Mouse (Mus musculus): ENCODE data around the gene Gfod2. TPM values are rescaled to one million over a fixed set of nuclear protein-coding genes. Genes with fewer than 3 reads are reported as not detected.

Gene Gfod2
- polyA plus RNA-seq, 1 experiment from 2014 or later, result 10.9 TPM

DNA sequence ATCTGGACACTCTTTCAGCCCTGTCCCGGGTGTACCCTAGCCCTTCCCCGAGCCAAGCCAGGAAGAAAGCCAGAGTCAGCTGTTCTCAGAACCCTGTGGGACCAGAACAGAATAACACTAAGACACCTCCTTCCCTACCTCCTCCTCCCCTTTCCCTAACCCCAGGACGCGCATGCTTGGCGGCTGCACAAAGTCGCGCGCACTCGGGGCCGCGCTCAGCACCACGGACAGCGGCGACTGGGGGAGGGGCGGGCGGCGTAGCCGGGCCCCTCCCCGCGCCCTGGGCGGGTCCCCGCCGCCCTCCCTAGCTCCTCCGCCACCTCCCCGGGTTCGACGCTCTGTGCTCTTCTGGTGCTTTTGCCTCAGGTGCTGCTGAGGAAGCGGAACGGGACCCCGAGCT, 64.8 kb downstream of the Gfod2 start:
- Histone ChIP-seq H3K27me3 (replicated peaks) (peaks cover 45% of the 10 kb centered on the region), H3K9ac (peak overlapping the region; percentile 28; the same call in 1 of the 2 replicates), H3K36me3 (peaks cover 23% of the 10 kb centered on the region), H3K27ac (ENCODE audit: poor library complexity, severe bottlenecking) (no peak overlapping the region), H3K4me3 (peak overlapping the region; percentile 47), H3K4me2 (peak overlapping the region; percentile 86), H3K4me1 (replicated peaks) (peaks cover 12% of the 10 kb centered on the region), H3K9me3 (replicated peaks) (peaks cover 8% of the 10 kb centered on the region; the same call in 1 of the 2 replicates)
- ATAC-seq (ENCODE audit: insufficient number of reproducible peaks, low FRiP score), result peak; percentile 43; the same call in 1 of the 2 replicates
- 5% methylated on average over 24 of the region's 30 CpGs for WGBS

- Histone ChIP-seq H3K4me2 (no peak overlapping the region), H3K27me3 (replicated peaks) (peaks cover 45% of the 10 kb centered on the region), H3K9me3 (replicated peaks) (peaks cover 8% of the 10 kb centered on the region; the same call in 1 of the 2 replicates), H3K36me3 (peaks cover 12% of the 10 kb centered on the region), H3K27ac (ENCODE audit: poor library complexity, severe bottlenecking) (no peak overlapping the region), H3K9ac (no peak overlapping the region), H3K4me1 (replicated peaks) (peaks cover 19% of the 10 kb centered on the region), H3K4me3 (no peak overlapping the region)
- WGBS, result 88% methylated on average over 11 of the region's 11 CpGs
- no peak for ATAC-seq (ENCODE audit: insufficient number of reproducible peaks, low FRiP score)
These were observed 65.8 kb downstream of the Gfod2 start for GRCm38 (mm10) chr8:105692449-105693182.

DNA sequence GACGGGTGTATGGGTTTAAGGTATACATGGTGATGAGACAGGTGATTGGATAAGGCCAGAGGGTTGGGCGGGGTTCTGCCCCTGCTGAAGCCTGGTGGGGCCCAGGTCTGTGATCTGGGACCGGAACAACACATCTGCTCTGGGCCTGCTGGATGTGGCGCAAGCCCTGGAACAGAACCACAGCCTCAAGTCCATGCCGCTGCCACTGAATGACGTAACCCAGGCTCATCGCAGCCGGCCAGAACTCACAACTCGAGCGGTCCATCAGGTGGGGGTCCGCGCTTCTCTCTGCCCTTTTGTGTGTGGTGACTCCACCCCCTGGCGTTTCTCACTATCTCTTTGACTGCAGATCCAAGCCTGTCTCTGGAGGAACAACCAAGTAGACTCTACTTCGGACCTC, 67.5 kb downstream of the Gfod2 start:
- WGBS, result 69% methylated on average over 14 of the region's 14 CpGs
- no peak for ATAC-seq (ENCODE audit: insufficient number of reproducible peaks, low FRiP score)

GRCm38 (mm10) chr8:105689983-105690360, 68.5 kb downstream of the Gfod2 start:
- peaks cover 37% of the 10 kb centered on the region for H3K27me3 ChIP-seq (replicated peaks)
- no peak overlapping the region for H3K9ac ChIP-seq
- ATAC-seq (ENCODE audit: insufficient number of reproducible peaks, low FRiP score), result no peak
- no peak overlapping the region for H3K27ac ChIP-seq (ENCODE audit: poor library complexity, severe bottlenecking)
- H3K4me2 ChIP-seq, result no peak overlapping the region
- peaks cover 31% of the 10 kb centered on the region for H3K4me1 ChIP-seq (replicated peaks)
- WGBS, result 85% methylated on average over 9 of the region's 9 CpGs
- peaks cover 8% of the 10 kb centered on the region; the same call in 1 of the 2 replicates for H3K9me3 ChIP-seq (replicated peaks)
- peaks cover 4% of the 10 kb centered on the region for H3K36me3 ChIP-seq
- no peak overlapping the region for H3K4me3 ChIP-seq

More for the DNA sequence above, 67.5 kb downstream of the Gfod2 start:
- Histone ChIP-seq H3K4me2 (no peak overlapping the region), H3K36me3 (peaks cover 4% of the 10 kb centered on the region), H3K4me3 (no peak overlapping the region), H3K9me3 (replicated peaks) (peaks cover 8% of the 10 kb centered on the region; the same call in 1 of the 2 replicates), H3K9ac (no peak overlapping the region), H3K27me3 (replicated peaks) (peaks cover 45% of the 10 kb centered on the region), H3K27ac (ENCODE audit: poor library complexity, severe bottlenecking) (no peak overlapping the region), H3K4me1 (replicated peaks) (peaks cover 22% of the 10 kb centered on the region)

DNA sequence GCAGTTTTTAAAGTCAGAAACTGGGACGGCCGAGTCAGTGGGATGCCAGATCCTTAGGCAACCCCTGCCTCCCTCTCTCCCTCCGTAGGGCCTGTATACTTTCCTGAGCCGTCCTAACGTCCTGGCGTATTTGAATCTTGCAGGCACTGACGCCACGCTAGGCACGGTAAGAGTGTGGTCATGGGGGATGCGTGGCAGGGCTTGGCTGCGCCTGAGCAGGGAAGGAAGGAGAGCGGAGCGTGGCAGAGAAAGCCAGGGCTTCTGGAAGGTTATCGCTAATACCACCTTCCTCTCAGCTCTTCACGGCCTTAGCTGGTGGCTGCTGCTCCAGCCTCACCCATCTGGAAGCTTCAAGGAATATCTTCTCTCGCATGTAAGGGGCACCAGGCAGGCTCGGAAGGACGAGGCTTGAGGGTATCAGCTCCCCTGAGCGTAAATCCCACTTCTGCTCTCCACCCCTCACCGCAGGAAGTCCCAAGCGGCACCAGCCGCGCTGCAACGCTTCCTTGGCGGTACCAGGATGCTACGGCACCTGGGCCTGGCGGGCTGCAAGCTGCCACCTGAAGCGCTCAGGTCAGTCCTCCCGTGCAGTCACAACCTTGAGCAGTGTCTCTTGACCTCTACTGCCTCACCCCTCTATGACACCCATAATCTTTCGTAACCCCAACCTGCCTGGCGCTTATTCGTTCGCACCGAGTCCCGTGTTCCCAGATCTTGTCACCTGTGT, 69.0 kb downstream of the Gfod2 start:
- peaks cover 27% of the 10 kb centered on the region for H3K4me1 ChIP-seq (replicated peaks)
- no peak overlapping the region for H3K4me2 ChIP-seq
- 56% methylated on average over 35 of the region's 35 CpGs for WGBS
- H3K9me3 ChIP-seq (replicated peaks), result peaks cover 8% of the 10 kb centered on the region; the same call in 1 of the 2 replicates
- no peak overlapping the region for H3K27ac ChIP-seq (ENCODE audit: poor library complexity, severe bottlenecking)
- ATAC-seq (ENCODE audit: insufficient number of reproducible peaks, low FRiP score), result no peak
- peaks cover 5% of the 10 kb centered on the region for H3K36me3 ChIP-seq
- no peak overlapping the region for H3K4me3 ChIP-seq
- H3K9ac ChIP-seq, result no peak overlapping the region
- peaks cover 32% of the 10 kb centered on the region for H3K27me3 ChIP-seq (replicated peaks)

DNA sequence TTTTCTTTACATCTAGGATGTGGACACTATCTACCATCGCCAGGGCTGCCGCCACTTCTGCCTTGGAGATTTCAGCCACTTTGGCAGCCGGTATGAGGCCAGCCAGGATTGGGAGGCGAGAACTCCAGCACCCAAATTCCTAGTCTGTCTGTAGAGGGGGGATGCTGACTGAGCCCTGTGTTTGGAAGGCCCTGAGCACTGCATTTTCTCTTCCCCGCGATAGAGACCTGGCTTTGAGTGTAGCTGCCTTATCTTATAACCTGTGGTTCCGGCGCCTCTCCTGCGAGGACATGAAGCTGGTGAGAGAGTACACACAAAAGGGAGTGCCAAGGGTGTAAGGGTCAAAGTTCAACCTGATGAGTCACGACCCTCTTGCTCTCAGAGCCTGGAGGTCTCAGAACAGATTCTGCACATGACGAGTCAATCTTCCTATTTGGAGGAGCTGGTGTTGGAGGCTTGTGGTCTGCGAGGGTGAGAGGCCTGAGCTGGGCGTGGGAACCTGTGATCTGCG, 70.2 kb downstream of the Gfod2 start:
- Histone ChIP-seq H3K4me1 (replicated peaks) (peaks cover 19% of the 10 kb centered on the region), H3K27ac (ENCODE audit: poor library complexity, severe bottlenecking) (no peak overlapping the region), H3K9me3 (replicated peaks) (peaks cover 8% of the 10 kb centered on the region; the same call in 1 of the 2 replicates), H3K27me3 (replicated peaks) (peaks cover 27% of the 10 kb centered on the region), H3K4me3 (no peak overlapping the region), H3K9ac (no peak overlapping the region), H3K36me3 (peaks cover 16% of the 10 kb centered on the region), H3K4me2 (no peak overlapping the region)
- ATAC-seq (ENCODE audit: insufficient number of reproducible peaks, low FRiP score), result no peak
- WGBS, result 35% methylated on average over 14 of the region's 14 CpGs

DNA sequence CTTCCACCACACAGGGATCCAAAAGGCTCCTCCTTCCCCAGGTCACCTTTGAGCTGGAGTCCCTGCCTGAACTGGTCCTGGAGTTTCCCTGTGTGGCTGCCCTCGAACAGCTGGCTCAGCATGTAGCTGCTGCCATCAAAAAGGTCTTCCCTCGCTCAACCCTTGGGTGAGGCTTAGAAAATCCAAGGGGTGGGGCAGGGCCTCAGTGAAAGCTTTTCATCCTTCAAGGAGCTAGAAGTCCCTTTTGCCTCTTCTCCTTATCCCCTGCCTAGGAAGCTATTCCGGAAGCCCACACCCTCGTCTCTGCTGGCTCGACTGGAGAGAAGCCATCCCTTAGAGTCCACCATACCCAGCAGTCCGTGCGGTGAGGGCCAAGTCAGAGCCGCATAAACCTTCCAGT, 71.0 kb downstream of the Gfod2 start:
- WGBS, result 63% methylated on average over 8 of the region's 8 CpGs
- ATAC-seq (ENCODE audit: insufficient number of reproducible peaks, low FRiP score), result no peak
- Histone ChIP-seq H3K4me1 (replicated peaks) (peaks cover 19% of the 10 kb centered on the region), H3K4me2 (no peak overlapping the region), H3K27ac (ENCODE audit: poor library complexity, severe bottlenecking) (no peak overlapping the region), H3K27me3 (replicated peaks) (peaks cover 26% of the 10 kb centered on the region), H3K36me3 (peaks cover 19% of the 10 kb centered on the region), H3K9ac (no peak overlapping the region), H3K9me3 (replicated peaks) (peaks cover 1% of the 10 kb centered on the region; the same call in 1 of the 2 replicates), H3K4me3 (no peak overlapping the region)

DNA sequence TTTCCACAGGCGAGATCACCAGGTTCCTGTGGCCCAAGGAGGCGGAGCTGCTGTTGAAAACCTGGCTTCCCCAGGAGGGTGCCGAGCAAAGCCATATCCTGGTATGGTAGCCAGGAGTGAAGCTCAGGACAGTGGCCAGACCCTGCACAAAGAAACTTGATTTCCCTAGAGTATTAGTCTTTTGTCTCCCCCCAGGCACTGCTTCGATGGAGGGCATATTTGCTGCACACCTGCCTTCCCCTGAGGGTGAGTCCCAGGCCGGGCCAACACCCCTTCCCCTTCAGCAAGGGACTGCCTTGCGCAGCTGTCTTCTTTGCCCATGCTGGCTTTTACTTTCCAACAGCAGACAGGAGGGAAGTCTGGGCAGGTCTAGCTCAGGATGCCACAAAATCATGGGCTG, 71.9 kb downstream of the Gfod2 start:
- Histone ChIP-seq H3K4me2 (no peak overlapping the region), H3K4me3 (no peak overlapping the region), H3K9ac (no peak overlapping the region), H3K36me3 (peaks cover 27% of the 10 kb centered on the region), H3K4me1 (replicated peaks) (peaks cover 19% of the 10 kb centered on the region), H3K9me3 (replicated peaks) (no peaks in the 10 kb centered on the region), H3K27ac (ENCODE audit: poor library complexity, severe bottlenecking) (no peak overlapping the region), H3K27me3 (replicated peaks) (peaks cover 23% of the 10 kb centered on the region)
- no peak for ATAC-seq (ENCODE audit: insufficient number of reproducible peaks, low FRiP score)
- 68% methylated on average over 6 of the region's 6 CpGs for WGBS

DNA sequence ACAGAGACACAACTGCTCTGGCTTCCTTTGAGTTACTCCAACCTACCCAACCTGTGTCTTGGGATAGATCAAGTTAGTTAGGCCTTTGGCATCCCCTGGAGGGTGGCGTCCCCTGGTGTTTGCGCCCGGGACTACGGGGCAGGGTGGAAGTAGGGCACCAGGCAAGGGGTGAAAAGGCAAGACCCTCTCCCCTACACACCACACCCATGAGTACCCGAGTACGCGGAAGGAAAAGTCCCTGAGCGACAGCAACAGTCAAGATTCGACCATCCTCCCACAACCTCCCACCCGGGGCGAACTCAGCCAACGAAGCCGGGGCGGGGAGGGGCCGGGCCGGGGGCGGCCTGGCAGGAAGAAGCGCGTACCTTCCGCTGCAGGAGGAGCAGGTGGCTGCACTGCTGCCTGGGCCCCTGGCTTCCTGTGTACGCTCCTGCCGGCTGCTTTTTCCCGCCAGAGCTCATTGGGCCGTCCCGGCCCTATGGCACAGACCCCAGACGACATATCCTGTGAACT, 72.6 kb downstream of the Gfod2 start, which contains the start of gene Carmil2:
Gene Carmil2, plus strand, starts transcription at position 479 of the 513 bp plus-strand sequence.
- Histone ChIP-seq H3K9ac (peak within 1 kb of the TSS; percentile 54; the same call in 1 of the 2 replicates), H3K4me2 (peak within 1 kb of the TSS; percentile 61), H3K27me3 (replicated peaks) (peaks cover 20% of the 10 kb centered on the region), H3K4me3 (peak within 1 kb of the TSS; percentile 28), H3K9me3 (replicated peaks) (no peaks in the 10 kb centered on the region), H3K4me1 (replicated peaks) (peaks cover 19% of the 10 kb centered on the region), H3K36me3 (peaks cover 34% of the 10 kb centered on the region), H3K27ac (ENCODE audit: poor library complexity, severe bottlenecking) (no peak within 1 kb of the TSS)
- 12% methylated on average over 26 of the region's 26 CpGs for WGBS
- peak; percentile 49; the same call in 1 of the 2 replicates for ATAC-seq (ENCODE audit: insufficient number of reproducible peaks, low FRiP score)

- Histone ChIP-seq H3K27ac (ENCODE audit: poor library complexity, severe bottlenecking) (no peak overlapping the region), H3K4me2 (peak overlapping the region; percentile 61), H3K4me3 (no peak overlapping the region), H3K4me1 (replicated peaks) (peaks cover 19% of the 10 kb centered on the region), H3K36me3 (peaks cover 39% of the 10 kb centered on the region), H3K27me3 (replicated peaks) (peaks cover 15% of the 10 kb centered on the region), H3K9me3 (replicated peaks) (no peaks in the 10 kb centered on the region), H3K9ac (peak overlapping the region; percentile 54; the same call in 1 of the 2 replicates)
- WGBS, result 75% methylated on average over 7 of the region's 7 CpGs
- no peak for ATAC-seq (ENCODE audit: insufficient number of reproducible peaks, low FRiP score)
These were observed 73.1 kb downstream of the Gfod2 start for GRCm38 (mm10) chr8:105685325-105685724.

GRCm38 (mm10) chr8:105677891-105678290, 80.6 kb downstream of the Gfod2 start:
- H3K27ac ChIP-seq (ENCODE audit: poor library complexity, severe bottlenecking), result no peak overlapping the region
- H3K9ac ChIP-seq, result no peak overlapping the region
- no peak overlapping the region for H3K4me3 ChIP-seq
- H3K4me2 ChIP-seq, result no peak overlapping the region
- H3K27me3 ChIP-seq (replicated peaks), result no peaks in the 10 kb centered on the region
- peaks cover 91% of the 10 kb centered on the region for H3K36me3 ChIP-seq
- no peaks in the 10 kb centered on the region for H3K9me3 ChIP-seq (replicated peaks)
- no peaks in the 10 kb centered on the region for H3K4me1 ChIP-seq (replicated peaks)
- no peak for ATAC-seq (ENCODE audit: insufficient number of reproducible peaks, low FRiP score)
- 72% methylated on average over 1 of the region's 1 CpGs for WGBS

Measured in heart, embryonic 12.5 days (tissue).